Mouse (Mus musculus): Measurements from ENCODE around the gene Ltbp4.

Gene Ltbp4

GRCm38 (mm10) chr7:27337175-27337853, at the start of gene Ltbp4:
Ltbp4 (minus strand) TSS chr7:27337692.
- peak; percentile 46 for DNase-seq

GRCm38 (mm10) chr7:27384731-27385130, 47.2 kb upstream of the Ltbp4 start:
- peak; percentile 90 for DNase-seq

DNA sequence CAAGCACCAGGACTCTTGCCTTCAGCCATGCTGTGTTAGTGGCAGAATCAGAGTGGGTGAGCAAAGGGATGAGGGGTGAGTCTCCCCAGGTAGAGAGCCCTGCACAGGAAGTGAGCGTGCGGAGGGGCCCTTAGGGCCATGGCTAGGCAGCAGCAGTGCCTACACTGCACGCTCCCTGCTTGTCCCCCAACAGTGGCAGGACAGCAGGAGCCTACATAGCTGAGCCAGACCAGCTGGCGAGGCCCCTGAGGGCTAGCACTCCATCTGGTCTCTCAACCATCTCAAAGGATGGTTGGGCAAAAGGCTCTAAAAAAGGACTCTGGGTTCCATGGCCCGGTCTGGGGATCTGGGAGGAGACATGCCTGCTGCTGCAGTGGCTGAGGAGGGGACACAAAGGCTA, 46.6 kb upstream of the Ltbp4 start:
- no peak for DNase-seq

DNA sequence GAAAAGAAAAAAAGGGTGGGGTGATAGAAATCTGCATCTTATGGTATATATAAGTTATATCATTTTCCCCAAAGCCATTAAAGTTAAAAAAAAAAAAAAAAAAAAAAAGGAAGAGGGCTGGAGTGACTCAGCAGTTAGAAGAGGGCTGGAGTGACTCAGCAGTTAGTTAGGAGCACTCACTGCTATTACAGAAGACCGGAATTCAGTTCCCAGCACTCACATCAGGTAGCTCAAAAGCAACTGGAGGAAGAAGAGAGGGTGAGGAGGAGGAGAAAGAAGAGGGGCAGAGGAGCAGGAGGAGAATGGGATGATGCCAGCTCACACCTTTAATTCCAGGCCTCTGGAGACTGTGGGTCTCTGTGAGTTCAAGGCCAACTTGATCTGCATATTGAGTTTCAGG, 45.7 kb upstream of the Ltbp4 start:
- DNase-seq: no peak

GRCm38 (mm10) chr7:27381560-27381959, 44.1 kb upstream of the Ltbp4 start:
- DNase-seq: no peak

GRCm38 (mm10) chr7:27381009-27381408, 43.5 kb upstream of the Ltbp4 start:
- DNase-seq: no peak

DNA sequence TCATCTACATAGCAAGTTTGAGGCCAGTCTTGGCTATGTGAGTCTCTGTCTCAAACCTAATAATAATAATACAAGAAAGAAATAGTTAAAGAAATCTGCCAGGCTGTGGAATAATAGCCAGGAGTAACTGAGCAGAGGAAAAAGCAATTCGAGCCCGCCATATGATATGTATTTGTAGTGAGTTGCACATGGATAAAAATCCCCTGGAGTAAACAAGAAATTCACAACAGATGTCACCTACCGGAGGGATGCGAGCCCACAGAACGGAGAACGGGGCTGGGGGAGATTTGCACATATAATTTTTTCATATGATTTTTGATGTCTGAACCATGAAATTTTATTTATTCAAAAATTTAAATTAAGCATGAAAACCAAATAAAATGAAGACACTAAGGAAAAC, 42.3 kb upstream of the Ltbp4 start:
- DNase-seq: no peak

DNA sequence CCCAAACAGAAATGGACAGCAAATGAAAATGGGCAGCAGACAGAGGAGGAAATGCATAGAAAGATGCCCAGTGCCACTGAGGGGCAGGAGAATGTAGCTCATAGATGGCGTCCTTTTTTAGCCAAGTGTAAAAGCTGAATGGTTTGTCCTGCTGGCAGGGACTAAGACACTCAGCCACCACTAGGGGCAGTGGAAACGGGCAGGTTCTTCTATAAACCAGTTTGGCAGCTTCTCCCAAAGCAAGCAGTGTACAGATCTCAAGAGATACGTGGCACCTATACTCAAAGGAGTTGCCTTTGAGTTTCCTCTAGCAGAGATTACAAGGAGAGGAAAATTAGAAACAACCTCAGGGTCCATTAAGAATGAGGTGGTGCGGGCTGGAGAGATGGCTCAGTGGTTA, 40.9 kb upstream of the Ltbp4 start:
- DNase-seq: peak; percentile 52

DNA sequence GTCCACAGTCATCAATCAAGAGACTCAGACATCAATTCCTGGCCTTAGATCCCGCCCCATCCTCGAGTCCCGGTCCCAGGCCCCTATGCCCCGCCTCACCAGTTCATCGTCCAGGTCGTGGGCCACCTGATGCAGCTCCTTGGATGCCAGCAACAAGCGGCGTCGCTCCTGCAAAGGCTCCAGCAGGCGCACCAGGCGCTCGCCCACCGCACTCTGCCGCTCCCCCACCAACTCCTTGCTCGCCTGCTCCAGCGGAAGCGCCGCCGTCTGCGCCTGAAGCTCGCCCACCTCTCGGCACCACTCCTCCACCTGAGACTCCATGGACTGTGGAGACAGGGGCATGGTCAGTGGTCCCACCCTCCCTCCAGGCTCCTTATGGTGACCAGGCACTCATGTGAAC, 37.8 kb upstream of the Ltbp4 start:
- peak; percentile 40 for DNase-seq

GRCm38 (mm10) chr7:27371715-27372462, 34.4 kb upstream of the Ltbp4 start:
- DNase-seq: no peak

DNA sequence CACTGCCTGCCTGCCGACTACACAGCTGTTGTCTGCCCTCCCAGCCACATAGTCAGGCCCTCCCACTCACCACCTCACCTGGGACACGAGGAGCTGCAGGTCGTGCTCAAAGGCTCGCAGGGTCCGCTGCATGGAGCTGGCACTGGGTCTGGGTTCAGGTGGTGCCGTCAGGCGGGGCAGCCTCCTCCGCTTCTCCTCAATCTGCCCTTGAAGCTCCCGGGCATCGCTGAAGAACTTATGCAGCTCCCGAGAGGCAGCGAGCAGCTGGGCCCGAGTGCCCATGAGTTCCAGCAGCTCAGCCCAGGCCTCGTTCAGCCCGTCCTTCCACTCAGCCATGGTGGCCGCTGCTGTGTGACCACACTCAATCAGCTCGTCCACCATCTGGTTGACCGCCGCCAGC, 31.6 kb upstream of the Ltbp4 start:
- no peak for DNase-seq

- DNase-seq: no peak
Observed at GRCm38 (mm10) chr7:27367976-27368375, 30.5 kb upstream of the Ltbp4 start.

GRCm38 (mm10) chr7:27366082-27366844, 28.8 kb upstream of the Ltbp4 start:
- DNase-seq: no peak

DNA sequence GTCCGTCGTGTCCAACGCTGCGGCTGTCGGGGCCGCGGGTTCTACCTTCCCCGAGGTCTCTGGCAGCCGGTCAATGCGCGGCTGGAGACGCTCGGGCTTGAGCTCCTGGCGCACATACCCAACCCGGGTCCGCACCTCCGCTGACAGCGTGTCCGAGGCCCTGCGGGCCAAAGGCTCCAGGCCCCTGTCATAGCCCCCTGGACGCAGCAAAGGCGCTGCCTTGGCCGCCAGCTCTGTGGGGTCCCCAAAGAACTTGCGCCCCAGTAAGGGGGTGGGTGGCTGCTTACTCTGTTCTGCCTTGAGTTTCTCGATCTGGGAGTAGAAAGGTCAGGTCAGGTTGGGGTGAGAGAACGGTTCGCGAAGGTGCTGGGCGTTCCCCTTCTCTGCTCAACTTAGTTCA, 26.9 kb upstream of the Ltbp4 start:
- no peak for DNase-seq

GRCm38 (mm10) chr7:27361283-27361946, 23.9 kb upstream of the Ltbp4 start:
- peak; percentile 97 for DNase-seq

DNA sequence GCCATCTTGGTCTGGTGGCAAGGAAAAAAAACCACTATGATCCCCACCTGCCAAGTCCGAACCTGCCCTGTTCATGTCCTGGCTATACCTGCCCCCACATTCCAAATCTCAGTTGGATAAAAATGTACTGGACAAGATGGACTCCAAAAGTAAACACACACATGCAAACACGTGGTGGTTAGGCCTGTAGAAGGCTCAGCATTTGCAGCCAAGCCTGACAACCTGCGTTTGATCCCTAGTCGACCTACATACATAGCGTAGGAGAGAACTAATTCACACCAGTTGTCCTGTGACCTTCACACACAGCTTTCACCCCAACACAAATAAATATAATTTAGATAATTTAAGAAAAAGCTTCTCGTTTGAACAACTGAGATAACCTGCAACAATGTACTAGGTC, 23.3 kb upstream of the Ltbp4 start:
- DNase-seq: no peak

DNA sequence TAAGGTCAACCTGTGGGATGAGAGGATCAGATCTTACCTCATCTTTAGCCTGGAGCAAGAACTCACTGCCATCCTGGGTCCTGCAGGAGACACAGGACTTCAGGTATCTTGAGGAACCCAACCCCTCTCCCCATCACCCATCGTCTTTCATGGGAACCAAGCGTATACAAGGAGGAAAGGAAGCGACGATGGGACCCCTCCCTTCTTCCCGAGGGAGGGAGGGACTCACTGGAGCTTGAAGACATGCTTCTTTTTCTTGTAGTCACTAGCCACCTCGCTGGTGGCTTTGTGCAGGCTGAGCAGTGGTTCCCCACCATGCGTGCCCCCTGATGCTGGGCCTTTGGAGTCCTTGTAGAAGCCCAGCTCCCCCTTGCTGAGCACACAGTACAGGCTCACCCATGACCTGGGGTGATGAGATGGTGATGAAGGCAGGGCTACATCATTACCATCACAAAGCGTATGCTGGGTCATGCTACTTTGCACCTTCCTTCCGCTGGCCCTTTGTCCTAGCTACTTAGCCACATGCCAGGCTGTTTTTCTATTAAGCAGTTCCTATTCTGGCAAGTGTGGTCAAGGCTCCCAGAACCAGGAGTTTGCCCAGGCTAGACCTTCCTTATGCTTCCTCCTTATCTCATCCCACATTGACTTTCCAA, 22.3 kb upstream of the Ltbp4 start:
- no peak for DNase-seq

DNA sequence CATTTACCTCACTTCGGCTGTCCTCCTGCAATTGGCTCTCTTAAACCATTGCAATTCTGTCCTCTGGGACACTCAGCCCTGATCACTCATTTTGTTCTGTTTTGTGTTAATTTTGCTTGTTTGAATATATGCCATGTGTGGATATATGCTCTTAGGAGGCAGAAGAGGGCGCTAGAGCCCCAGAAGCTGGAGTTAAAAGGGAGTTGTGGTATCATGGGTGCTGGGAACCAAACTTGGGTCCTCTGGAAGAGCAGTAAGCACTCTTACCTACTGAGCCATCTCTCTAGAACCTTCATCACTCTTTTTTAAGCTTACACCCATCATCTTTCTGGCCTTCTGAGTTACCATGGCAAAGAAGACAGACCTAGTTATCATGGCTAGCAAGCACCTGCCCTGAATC, 21.7 kb upstream of the Ltbp4 start:
- DNase-seq: no peak

DNA sequence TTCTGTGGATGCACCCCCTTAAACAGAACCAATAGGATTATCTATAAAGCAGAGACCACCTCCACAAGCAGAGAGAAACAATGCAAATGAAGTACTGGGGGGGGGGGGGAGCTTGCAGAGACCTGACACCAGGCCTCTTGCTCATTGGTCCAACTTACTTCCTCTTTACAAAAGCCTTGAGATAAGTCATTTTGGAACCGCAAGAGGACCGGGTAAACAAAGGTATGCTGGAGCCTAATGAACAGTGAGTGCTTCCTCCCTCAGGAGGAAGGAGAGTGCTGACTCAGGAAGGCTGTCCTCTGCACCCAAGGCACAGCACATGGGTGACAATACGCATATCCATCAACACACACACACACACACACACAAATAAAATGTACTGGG, 20.1 kb upstream of the Ltbp4 start:
- DNase-seq: no peak

DNA sequence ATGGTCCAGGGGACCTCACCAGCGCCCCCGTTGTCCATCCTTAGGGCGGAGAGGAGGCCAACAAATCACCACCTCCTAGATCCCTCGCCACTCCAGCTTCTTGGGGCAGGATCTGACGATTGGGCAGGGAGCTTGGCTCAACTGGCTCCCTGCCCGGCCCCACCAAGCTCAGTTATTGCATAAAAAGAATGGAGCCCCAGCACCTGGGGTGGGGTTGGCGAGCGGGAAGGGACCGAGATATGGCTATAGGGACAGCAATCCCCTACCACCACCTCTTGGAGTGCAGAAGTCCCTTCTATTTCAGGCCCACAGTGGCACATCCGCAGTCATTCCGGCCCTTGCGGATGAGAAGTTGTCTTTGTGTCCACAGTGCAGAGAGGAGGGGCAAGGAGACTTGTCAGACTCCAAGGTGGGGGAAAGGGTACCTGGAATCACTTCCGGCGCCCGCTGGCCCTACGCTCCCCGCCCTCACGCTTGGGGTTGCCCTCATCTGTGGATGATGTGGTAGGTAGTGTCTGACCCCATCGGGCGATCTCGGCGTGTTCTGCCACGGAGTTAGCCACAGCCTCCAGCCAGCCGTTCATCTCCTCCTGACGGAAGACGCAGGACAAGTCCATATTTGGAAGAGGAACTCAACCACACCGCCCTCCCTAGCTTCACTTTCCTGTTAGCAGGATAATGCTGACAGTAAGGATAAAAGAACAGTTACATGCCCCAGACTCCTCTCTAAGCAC, 19.5 kb upstream of the Ltbp4 start, which contains the start of gene Gm20479:
Gene Gm20479, minus strand, starts transcription at position 559 of the 734 bp plus-strand sequence.
- DNase-seq: no peak

DNA sequence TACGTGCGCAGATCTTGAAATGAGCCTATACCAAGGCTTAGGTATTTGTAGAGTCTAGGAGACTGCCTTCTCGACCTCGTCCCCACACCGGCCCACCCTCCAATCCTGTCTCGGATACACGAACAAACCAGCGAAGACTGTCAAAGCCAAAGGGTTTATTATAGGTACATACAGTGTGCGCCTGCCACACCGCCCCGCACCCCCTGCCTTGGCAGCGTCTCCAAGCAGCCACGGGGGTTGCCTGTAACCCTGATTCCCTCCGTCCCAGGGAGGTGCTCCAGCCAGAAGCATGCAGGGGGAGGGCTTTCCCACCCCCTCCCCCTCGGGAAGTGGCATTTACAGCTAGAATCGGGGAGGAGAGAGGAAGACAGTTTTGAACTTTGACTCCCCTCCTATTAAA, 18.8 kb upstream of the Ltbp4 start:
- peak; percentile 50 for DNase-seq

- DNase-seq: peak; percentile 88
Observed at GRCm38 (mm10) chr7:27355745-27356240, 18.3 kb upstream of the Ltbp4 start, which contains the start of gene Shkbp1. Shkbp1 (minus strand) TSS chr7:27356019.
